Mouse (Mus musculus): Measurements from ENCODE around the gene Tex33. TPM values are rescaled to one million over a fixed set of nuclear protein-coding genes. Genes with fewer than 3 reads are reported as not detected.

The Tex33 gene
- total and polyA plus RNA-seq, 3 experiments: 4.3 to 4.7 TPM; not detected in 1

DNA sequence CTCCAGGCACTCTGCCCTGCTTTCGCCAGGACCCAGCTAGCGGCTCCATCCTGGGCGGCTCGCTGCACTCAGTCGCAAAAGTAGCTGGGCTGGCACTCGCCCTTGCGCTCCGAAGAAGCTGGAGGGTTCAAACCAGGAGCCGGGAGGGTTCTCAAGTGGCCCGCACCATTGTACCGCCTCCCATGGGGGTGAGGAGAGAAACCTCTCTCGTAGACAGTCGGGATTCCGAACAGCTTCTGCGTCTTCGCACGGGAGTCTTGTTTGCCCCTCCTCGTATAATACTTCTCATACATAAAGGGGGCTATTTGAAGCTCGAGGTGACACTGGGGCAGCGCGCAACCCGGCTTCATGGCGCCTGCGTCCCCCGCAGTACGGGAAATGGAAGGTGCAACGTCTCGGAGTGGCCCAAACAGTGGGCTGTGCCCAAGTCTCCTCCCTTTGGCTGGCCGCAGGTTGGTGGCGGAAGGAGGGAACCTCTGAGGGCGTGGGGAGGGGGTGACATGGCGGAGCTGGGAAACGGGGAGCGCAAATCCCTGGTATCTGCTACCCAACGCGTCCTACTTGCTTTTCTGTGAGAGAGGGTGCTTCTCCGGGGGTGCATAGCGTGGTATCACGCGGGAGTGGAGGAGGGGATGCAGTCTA is 10.7 kb upstream of the Tex33 start, which contains the start of gene Mpst (continued):
- TF ChIP-seq USF1 (IDR thresholded peaks at IDR 0.05; ENCODE audit: low read depth, low read length) (no peak), E2F4 (IDR thresholded peaks at IDR 0.05; ENCODE audit: borderline replicate concordance, low read depth, low read length) (no peak), MYC (IDR thresholded peaks at IDR 0.05; ENCODE audit: low read depth, low read length) (0 out of 2 replicates have a peak, but pooled peaks have one; percentile 31), SIN3A (IDR thresholded peaks at IDR 0.05; ENCODE audit: low read length) (peak; percentile 74), ETS1 (IDR thresholded peaks at IDR 0.05; ENCODE audit: low read depth, low read length) (peak; percentile 20; the same call in 1 of the 2 replicates), HCFC1 (IDR thresholded peaks at IDR 0.05; ENCODE audit: low read depth, low read length) (peak; percentile 61; the same call in 1 of the 2 replicates), MXI1 (IDR thresholded peaks at IDR 0.05; ENCODE audit: low read depth, low read length) (peak; percentile 64; the same call in 1 of the 2 replicates), MAFK (IDR thresholded peaks at IDR 0.05; ENCODE audit: borderline replicate concordance, low read depth, low read length) (no peak), NELFE (IDR thresholded peaks at IDR 0.05; ENCODE audit: low read depth, low read length) (peak; percentile 61), POLR2AphosphoS2 (IDR thresholded peaks at IDR 0.05; ENCODE audit: low read length) (peak; percentile 82)

DNA sequence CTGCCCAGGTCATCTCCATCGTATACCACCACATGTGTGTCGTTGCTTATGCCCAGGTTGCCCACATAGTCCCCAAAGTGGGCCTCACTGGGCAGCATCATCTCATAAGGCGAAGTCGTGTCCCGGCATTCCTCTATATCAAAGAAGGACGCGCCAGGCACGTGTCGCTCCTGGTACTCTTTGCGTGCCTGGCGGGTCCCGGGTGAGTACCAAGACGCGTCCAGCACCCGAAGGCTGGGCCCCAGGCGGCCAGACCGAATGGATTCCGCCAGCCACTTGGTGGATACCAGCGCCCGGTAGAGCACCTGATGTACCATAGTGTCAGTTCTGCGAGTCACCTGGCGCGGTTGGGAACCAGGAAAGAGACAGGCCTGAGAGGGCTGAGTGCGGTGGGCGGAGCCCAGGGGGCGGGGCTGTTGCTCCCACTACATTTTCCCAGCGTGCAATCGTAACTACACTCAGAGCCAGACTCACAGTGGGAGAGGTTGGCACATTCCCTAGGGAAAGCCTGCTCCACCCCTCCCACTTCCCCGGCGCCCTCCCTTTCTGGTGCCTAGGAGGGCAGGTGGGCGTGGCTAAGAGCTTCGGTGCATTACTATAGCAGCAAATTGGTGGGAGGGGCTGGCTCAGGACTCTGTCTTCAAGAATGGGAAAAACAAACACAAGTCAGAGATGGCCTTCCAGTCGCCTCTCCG is 10.0 kb upstream of the Tex33 start, which contains the start of gene Tst:
TSS of gene Tst (minus strand) at position 391 of the 695 bp plus-strand sequence.
- H3K4me1 ChIP-seq (ENCODE audit: control insufficient read depth in 1 of 2, insufficient read depth in 2 of 2, low read length in 2 of 2): peaks cover 12 to 36% of the 10 kb centered on the region in 2 experiments
- H3K4me3 ChIP-seq (ENCODE audit: control insufficient read depth in 1 of 2, insufficient read depth in 1 of 2, low read depth in 2 of 2, low read length in 2 of 2): peak within 1 kb of the TSS; percentile 93 to 96
- H3K9me3 ChIP-seq (replicated peaks; ENCODE audit: insufficient read depth, low read length): no peaks in the 10 kb centered on the region
- H3K9ac ChIP-seq (ENCODE audit: control insufficient read depth, low read depth, low read length, poor library complexity, severe bottlenecking): peak within 1 kb of the TSS; percentile 96
- peaks cover 0 to 22% of the 10 kb centered on the region in 2 experiments; a peak in 2 of 4 replicates for H3K36me3 ChIP-seq (ENCODE audit: control insufficient read depth in 1 of 2, insufficient read depth in 2 of 2, low read length in 2 of 2)
- peak within 1 kb of the TSS; percentile 96 for H3K27ac ChIP-seq (ENCODE audit: control insufficient read depth, low read depth, low read length)
- DNase-seq (ENCODE audit: low read depth, low spot score): peak; percentile 87
- no peaks in the 10 kb centered on the region for H3K27me3 ChIP-seq (ENCODE audit: control insufficient read depth in 1 of 2, insufficient read depth in 2 of 2, low read length in 2 of 2)
- H3K79me2 ChIP-seq (ENCODE audit: control insufficient read depth, insufficient read depth, low read length, poor library complexity): peaks cover 9% of the 10 kb centered on the region; the same call in 1 of the 2 replicates
- TF ChIP-seq ZMIZ1 (IDR thresholded peaks at IDR 0.05; ENCODE audit: low read depth, low read length) (peak; percentile 29; the same call in 1 of the 2 replicates), POLR2A (IDR thresholded peaks at IDR 0.05; ENCODE audit: control insufficient read depth in 1 of 2, insufficient read depth in 1 of 2, low read depth in 1 of 2, low read length in 2 of 2, poor library complexity in 1 of 2) (no peak; a peak in 1 of 4 replicates), MYB (IDR thresholded peaks at IDR 0.05; ENCODE audit: low read depth, low read length) (no peak), MAX (IDR thresholded peaks at IDR 0.05; ENCODE audit: low read length) (peak; percentile 57), KAT2A (conservative IDR thresholded peaks at IDR 0.05; ENCODE audit: low read depth, low read length) (no peak), GABPA (IDR thresholded peaks at IDR 0.05; ENCODE audit: low read depth, low read length) (no peak), POLR2AphosphoS2 (IDR thresholded peaks at IDR 0.05; ENCODE audit: low read length) (no peak), ZC3H11A (IDR thresholded peaks at IDR 0.05; ENCODE audit: low read depth, low read length) (no peak), ZNF384 (IDR thresholded peaks at IDR 0.05; ENCODE audit: low read depth, low read length) (no peak), TAL1 (IDR thresholded peaks at IDR 0.05; ENCODE audit: low read length) (no peak), MAZ (IDR thresholded peaks at IDR 0.05; ENCODE audit: low read depth, low read length) (peak; percentile 27; the same call in 1 of the 2 replicates), E2F4 (IDR thresholded peaks at IDR 0.05; ENCODE audit: borderline replicate concordance, low read depth, low read length) (no peak), TBP (IDR thresholded peaks at IDR 0.05; ENCODE audit: low read depth, low read length) (no peak), JUND (IDR thresholded peaks at IDR 0.05; ENCODE audit: low read depth, low read length) (no peak), RCOR1 (IDR thresholded peaks at IDR 0.05; ENCODE audit: low read depth, low read length) (no peak), SIN3A (IDR thresholded peaks at IDR 0.05; ENCODE audit: low read length) (0 out of 2 replicates have a peak, but pooled peaks have one; percentile 35), CHD2 (IDR thresholded peaks at IDR 0.05; ENCODE audit: low read length) (no peak), RAD21 (IDR thresholded peaks at IDR 0.05; ENCODE audit: low read depth, low read length) (no peak), USF2 (IDR thresholded peaks at IDR 0.05; ENCODE audit: borderline replicate concordance in 1 of 2, insufficient read depth in 1 of 2, low read depth in 1 of 2, low read length in 2 of 2) (no peak), MYC (IDR thresholded peaks at IDR 0.05; ENCODE audit: low read depth, low read length) (peak; percentile 66; the same call in 1 of the 2 replicates), HCFC1 (IDR thresholded peaks at IDR 0.05; ENCODE audit: low read depth, low read length) (no peak), GATA1 (IDR thresholded peaks at IDR 0.05; ENCODE audit: low read depth, low read length) (no peak), SMC3 (IDR thresholded peaks at IDR 0.05; ENCODE audit: low read depth, low read length) (no peak), NELFE (IDR thresholded peaks at IDR 0.05; ENCODE audit: low read depth, low read length) (no peak), UBTF (IDR thresholded peaks at IDR 0.05; ENCODE audit: borderline replicate concordance, insufficient read depth, low read depth, low read length) (no peak), CTCF (IDR thresholded peaks at IDR 0.05 in 2 of 3, conservative IDR thresholded peaks at IDR 0.05 in 1 of 3; ENCODE audit: control insufficient read depth in 1 of 3, insufficient read depth in 1 of 3, low read depth in 2 of 3, low read length in 3 of 3, poor library complexity in 1 of 3, severe bottlenecking in 1 of 3) (no peak), MXI1 (IDR thresholded peaks at IDR 0.05; ENCODE audit: low read depth, low read length) (peak; percentile 94), MAFK (IDR thresholded peaks at IDR 0.05; ENCODE audit: borderline replicate concordance, low read depth, low read length) (no peak), TCF12 (IDR thresholded peaks at IDR 0.05; ENCODE audit: low read depth, low read length) (0 out of 2 replicates have a peak, but pooled peaks have one; percentile 13), USF1 (IDR thresholded peaks at IDR 0.05; ENCODE audit: low read depth, low read length) (peak; percentile 36; the same call in 1 of the 2 replicates)

Measured in MEL (cell line).